Mouse (Mus musculus) spleen, adult 2 months (tissue): ENCODE measurements around the gene Gm21958.

Experiments used
- CTCF ChIP-seq: fragments of 200-500 bp; IDR thresholded peaks from 2 replicates; pipeline ENCODE4 v1.5.1; 2011; ENCODE audit warnings: mild to moderate bottlenecking, inconsistent platforms; ENCODE audit not compliant: insufficient read depth, insufficient read length, insufficient replicate concordance; ENCODE audit errors: extremely low read depth
- POLR2A ChIP-seq: fragments of 200-500 bp; IDR thresholded peaks from 2 replicates; pipeline ENCODE4 v1.6.1; 2011; ENCODE audit warnings: low read depth, low read length, inconsistent platforms

- TF ChIP-seq POLR2A, result no peak
- TF ChIP-seq CTCF, result no peak
Measured at GRCm38 (mm10) chr3:54708972-54709371, 5.2 kb downstream of the Gm21958 start.
